8 mouse cellular contexts compared by ENCODE assay signal in the genomic region with DNA sequence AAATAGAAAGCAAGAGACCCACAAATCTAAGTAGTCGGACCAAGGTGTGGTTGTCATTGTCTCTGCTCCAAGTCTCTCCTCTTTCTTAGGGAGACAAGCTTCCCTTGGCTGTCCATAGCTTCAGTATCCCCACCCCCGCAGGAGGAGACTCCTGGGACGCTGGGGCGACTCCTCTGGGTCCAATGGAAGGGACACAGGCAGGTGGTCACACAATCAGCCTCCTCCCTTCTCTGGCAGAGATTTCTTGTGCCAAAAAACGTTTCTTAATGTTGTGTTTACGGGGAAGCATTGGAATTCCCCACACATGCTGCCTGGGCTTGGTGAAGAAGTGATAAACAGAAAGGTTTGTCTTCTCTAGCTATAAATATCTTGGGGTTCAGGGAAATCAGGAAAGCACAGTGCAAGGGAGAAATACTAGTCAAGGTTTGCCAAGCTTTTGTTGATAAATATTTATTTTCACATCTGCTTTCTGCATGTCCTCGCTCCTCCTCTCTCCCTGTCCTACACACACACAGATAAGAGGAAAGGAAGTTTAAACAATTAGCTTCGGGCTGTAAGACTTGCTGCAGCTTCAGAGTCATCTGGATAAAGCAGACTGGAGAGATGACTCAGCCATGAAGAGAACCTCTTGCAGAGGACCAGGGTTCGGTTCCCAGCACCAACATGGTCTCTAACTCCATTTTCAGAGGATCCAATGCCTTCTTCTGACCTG. TPM values are rescaled to one million over a fixed set of nuclear protein-coding genes. Genes with fewer than 3 reads are reported as not detected.
DNase-seq lines count a peak whose midpoint lies in the region; ATAC-seq lines count a peak whose summit lies in the region.

No protein-coding gene starts in this region.

- H3K27me3 ChIP-seq in heart, embryonic 13.5 days (replicated peaks) = no peaks in the 10 kb centered on the region
- H3K27me3 ChIP-seq in kidney, embryonic 16.5 days (ENCODE audit: insufficient read depth, low read length) = no peaks in the 10 kb centered on the region
- H3K27me3 ChIP-seq in midbrain, embryonic 15.5 days (replicated peaks) = no peaks in the 10 kb centered on the region

- peaks cover 16% of the 10 kb centered on the region for H3K4me1 ChIP-seq in heart, embryonic 13.5 days
- peaks cover 13% of the 10 kb centered on the region for H3K4me1 ChIP-seq in kidney, embryonic 16.5 days (ENCODE audit: insufficient read depth, low read length)
- H3K4me1 ChIP-seq in midbrain, embryonic 15.5 days = peaks cover 10% of the 10 kb centered on the region

- H3K27ac ChIP-seq in heart, embryonic 13.5 days (replicated peaks) = peak overlapping the region; percentile 38
- H3K27ac ChIP-seq in kidney, embryonic 16.5 days (ENCODE audit: low read length) = 0 out of 2 replicates have a peak overlapping the region, but pooled peaks have one; percentile 34
- peak overlapping the region; percentile 60 for H3K27ac ChIP-seq in midbrain, embryonic 15.5 days

- no peak overlapping the region; the same call in none of the 2 replicates for H3K9ac ChIP-seq in heart, embryonic 13.5 days
- no peak overlapping the region for H3K9ac ChIP-seq in kidney, embryonic 16.5 days (replicated peaks; ENCODE audit: low read length)
- H3K9ac ChIP-seq in midbrain, embryonic 15.5 days = no peak overlapping the region

- 33% methylated on average over 9 of the region's 9 CpGs for WGBS in heart, embryonic 13.5 days
- WGBS in kidney, embryonic 16.5 days = 42% methylated on average over 9 of the region's 9 CpGs
- WGBS in midbrain, embryonic 15.5 days = 44% methylated on average over 9 of the region's 9 CpGs

- no peaks in the 10 kb centered on the region for H3K36me3 ChIP-seq in heart, embryonic 13.5 days
- no peaks in the 10 kb centered on the region for H3K36me3 ChIP-seq in kidney, embryonic 16.5 days (ENCODE audit: insufficient read depth, low read length)
- H3K36me3 ChIP-seq in midbrain, embryonic 15.5 days (replicated peaks) = no peaks in the 10 kb centered on the region

- ATAC-seq in heart, embryonic 13.5 days (ENCODE audit: extremely low read depth, insufficient number of reproducible peaks, low FRiP score, low TSS enrichment) = no peak
- no peak; the same call in 1 of the 2 replicates for ATAC-seq in kidney, embryonic 16.5 days (ENCODE audit: low FRiP score, low TSS enrichment)
- peak; percentile 31; the same call in 1 of the 2 replicates for ATAC-seq in midbrain, embryonic 15.5 days (replicated peaks)
- ATAC-seq in activated CD4-positive, CD25-positive, alpha-beta regulatory T cell, adult 4 months = no peak

- H3K4me2 ChIP-seq in heart, embryonic 13.5 days = peak overlapping the region; percentile 59
- peak overlapping the region; percentile 41 for H3K4me2 ChIP-seq in kidney, embryonic 16.5 days (replicated peaks; ENCODE audit: low read depth, low read length)
- peak overlapping the region; percentile 31 for H3K4me2 ChIP-seq in midbrain, embryonic 15.5 days

- no peaks in the 10 kb centered on the region for H3K9me3 ChIP-seq in heart, embryonic 13.5 days
- no peaks in the 10 kb centered on the region for H3K9me3 ChIP-seq in kidney, embryonic 16.5 days (ENCODE audit: low read length)
- no peaks in the 10 kb centered on the region for H3K9me3 ChIP-seq in midbrain, embryonic 15.5 days

- DNase-seq in lung, adult 18-20 months = peak; percentile 26 to 52
- no peak for DNase-seq in lung, postnatal 14 days
- DNase-seq in cerebellum, adult 9-10 months = no peak
- no peak for DNase-seq in adrenal gland, postnatal 25 days

- peak overlapping the region; percentile 29 for H3K4me3 ChIP-seq in heart, embryonic 13.5 days
- no peak overlapping the region for H3K4me3 ChIP-seq in kidney, embryonic 16.5 days (ENCODE audit: low read length)
- H3K4me3 ChIP-seq in midbrain, embryonic 15.5 days = no peak overlapping the region

RNA-seq across cellular contexts. Expression of a gene that starts 34.5 kb away (rescaled TPM):
- 3.1 and 3.2 TPM in 2 replicates for polyA plus RNA-seq in heart, embryonic 13.5 days (2015; fragmentation: Nextera tagmentation; extraction: Ambion mirVana)
- 7.5 and 9.6 TPM in 2 replicates for polyA plus RNA-seq in kidney, embryonic 16.5 days (2015; fragmentation: Nextera tagmentation; extraction: Ambion mirVana)
- 12.4 and 15.4 TPM in 2 replicates for polyA plus RNA-seq in midbrain, embryonic 15.5 days (2015; fragmentation: Nextera tagmentation; extraction: Ambion mirVana)
- 1 to 10 TPM; 1.5 to 1.6 TPM for polyA plus RNA-seq in activated CD4-positive, CD25-positive, alpha-beta regulatory T cell, adult 4 months (2017; shearing (Covaris generic))
- 0.46 TPM in 1 of 2 replicates, not detected in the other for total RNA-seq in adrenal gland, postnatal 25 days (2021)

Comparison
In these comparisons a context has a peak if more than half of its experiments do, and no peak if none do; other contexts are left out.
1. DNase-seq: peak in lung, adult 18-20 months (2 of 2); none in lung, postnatal 14 days (single experiment), cerebellum, adult 9-10 months (single experiment) and adrenal gland, postnatal 25 days (single experiment).
2. Peak in every context shown above with its lines, with median percentiles within 50 percentile points of each other: H3K27ac ChIP-seq and H3K4me2 ChIP-seq.